Mouse (Mus musculus): ENCODE measurements around the gene Nisch. TPM values are rescaled to one million over a fixed set of nuclear protein-coding genes. Genes with fewer than 3 reads are reported as not detected.

Nisch gene
- polyA plus RNA-seq, 1 experiment from 2014 or later, result 346 TPM

DNA sequence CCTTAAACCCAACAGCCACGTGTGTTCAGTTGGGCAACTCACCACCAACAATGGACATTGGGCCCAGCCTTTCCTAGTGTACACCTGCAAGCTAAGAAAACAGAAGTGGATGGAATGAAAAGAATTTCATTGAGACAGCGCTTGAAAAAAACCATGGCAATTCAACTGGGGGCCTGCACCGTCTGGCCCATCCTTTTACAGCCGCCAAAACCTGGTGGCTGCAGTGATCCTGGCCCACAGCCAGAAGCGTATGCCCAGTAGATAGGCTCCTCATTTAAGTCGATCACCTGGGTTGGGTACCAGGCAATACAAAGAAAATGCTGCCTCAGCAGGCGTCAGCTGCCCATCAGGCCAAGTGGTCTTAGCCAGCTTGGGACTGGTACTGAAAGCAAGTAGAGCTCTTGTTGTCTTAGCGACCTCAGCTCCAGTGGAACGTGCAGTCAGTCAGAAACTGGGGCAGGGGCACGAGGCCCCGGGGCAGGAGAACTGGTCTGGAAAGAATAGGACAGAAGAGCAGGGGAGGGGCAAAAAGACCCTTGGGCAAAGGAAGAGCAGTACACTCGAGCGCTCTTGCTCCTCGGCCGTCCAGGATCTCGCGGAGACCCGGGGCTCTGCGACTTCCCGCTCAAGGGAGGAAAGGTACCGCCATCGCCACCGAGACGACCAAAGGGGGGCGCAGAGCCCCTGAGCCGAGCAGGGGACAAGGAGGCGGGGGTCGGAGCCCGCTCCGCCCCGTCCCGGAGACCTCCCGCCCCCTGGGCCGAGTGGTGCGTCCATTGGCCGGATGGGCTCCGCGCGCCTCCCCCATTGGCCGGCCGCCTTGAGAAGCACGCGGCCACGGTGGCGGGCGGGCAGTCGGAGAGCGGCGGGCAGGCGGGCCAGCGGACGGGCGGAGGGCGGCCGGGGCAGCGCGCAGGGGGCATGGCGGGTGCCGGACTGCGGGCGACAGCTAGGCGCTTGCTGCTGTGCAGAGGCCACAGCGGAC lies 86.2 kb downstream of the Nisch start, which contains the start of gene Nt5dc2:
Gene Nt5dc2, plus strand, starts transcription at position 818 of the 985 bp plus-strand sequence.
- Histone ChIP-seq H3K36me3 (ENCODE audit: control insufficient read depth, insufficient read depth, low read length) (peaks cover 4% of the 10 kb centered on the region), H3K4me1 (ENCODE audit: control insufficient read depth, insufficient read depth, low read length) (peaks cover 18% of the 10 kb centered on the region), H3K4me2 (ENCODE audit: low read depth, severe bottlenecking) (peak within 1 kb of the TSS; percentile 81), H3K4me3 (ENCODE audit: low read depth, low read length) (peak within 1 kb of the TSS; percentile 91), H3K9ac (ENCODE audit: low read length) (peak within 1 kb of the TSS; percentile 94), H3K27me3 (ENCODE audit: control insufficient read depth, insufficient read depth, low read length) (no peaks in the 10 kb centered on the region), H3K9me3 (ENCODE audit: control insufficient read depth, low read length) (no peaks in the 10 kb centered on the region), H3K27ac (replicated peaks; ENCODE audit: low read depth, low read length) (peak within 1 kb of the TSS; percentile 88)
- 6% methylated on average over 49 of the region's 63 CpGs for WGBS
- DNase-seq (ENCODE audit: low spot score) (peak; percentile 96), ATAC-seq (ENCODE audit: insufficient number of reproducible peaks, low FRiP score, low TSS enrichment, low read depth) (peak; percentile 86)

DNA sequence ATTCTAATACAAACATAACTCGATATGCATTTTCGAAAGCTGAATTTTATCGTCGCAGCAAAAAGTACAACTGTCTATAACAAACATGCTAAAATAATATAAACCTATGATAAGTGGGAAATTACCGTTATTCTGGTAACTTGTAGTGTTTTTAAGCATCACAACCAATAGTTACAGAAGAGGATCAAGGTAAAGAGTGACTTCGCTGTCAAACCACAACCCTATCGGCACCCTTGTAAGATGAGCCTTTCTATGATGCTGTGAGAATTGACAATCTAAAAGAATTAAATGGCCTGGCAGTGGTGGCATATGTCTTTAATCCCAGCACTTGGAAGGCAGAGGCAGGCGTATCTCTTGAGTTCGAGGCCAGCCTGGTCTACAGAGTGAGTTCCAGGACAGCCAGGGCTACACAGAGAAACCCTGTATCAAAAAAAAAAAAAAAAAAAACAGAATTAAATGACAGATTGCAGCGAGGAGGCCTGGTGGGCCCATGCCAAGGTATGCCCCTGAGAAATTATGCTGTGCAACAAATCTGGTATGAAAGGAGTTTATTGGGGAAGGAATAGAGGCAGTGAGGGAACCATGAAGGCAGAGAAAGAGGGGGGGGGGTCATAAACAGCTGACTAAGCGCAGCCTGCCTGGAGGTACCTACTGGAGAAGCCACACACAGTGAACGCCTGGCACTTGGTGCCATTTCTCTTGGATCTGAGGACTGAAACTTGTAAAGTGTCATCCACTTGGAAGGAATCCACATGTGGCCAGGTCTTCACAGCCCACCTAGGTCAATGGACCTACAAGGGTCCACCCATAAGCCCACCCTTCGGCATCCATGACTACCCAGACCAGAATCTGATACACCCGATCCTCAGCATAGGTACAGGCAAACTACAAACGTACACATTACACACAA lies 87.2 kb downstream of the Nisch start:
- peaks cover 23% of the 10 kb centered on the region for H3K4me1 ChIP-seq (ENCODE audit: control insufficient read depth, insufficient read depth, low read length)
- 69% methylated on average over 15 of the region's 15 CpGs for WGBS
- no peak overlapping the region for H3K9ac ChIP-seq (ENCODE audit: low read length)

DNA sequence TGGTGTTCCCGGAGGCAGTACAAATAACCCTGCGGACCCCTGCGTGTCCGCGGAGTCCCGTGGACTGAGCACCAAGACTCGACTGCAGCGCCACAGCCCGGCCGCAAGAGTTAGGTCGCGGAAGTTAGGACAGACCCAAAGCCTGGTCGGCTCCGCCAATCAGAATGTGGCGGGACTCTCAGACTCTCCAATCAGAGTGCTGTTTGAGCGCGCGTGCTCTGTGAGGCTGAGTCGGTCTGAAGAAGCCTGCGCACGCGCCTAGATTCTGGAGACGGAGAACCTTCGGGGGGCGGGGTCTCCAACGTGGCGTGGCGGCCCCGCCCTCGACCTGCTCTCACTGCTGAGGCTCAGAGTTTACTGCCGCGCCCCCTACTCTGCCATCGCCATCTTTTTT lies 87.9 kb downstream of the Nisch start, which contains the start of gene Smim4:
Gene Smim4, minus strand, starts transcription at position 131 of the 394 bp plus-strand sequence.
- DNase-seq (ENCODE audit: low spot score) (peak; percentile 99), ATAC-seq (ENCODE audit: insufficient number of reproducible peaks, low FRiP score, low TSS enrichment, low read depth) (peak; percentile 91)
- 0 out of 2 replicates have a peak within 1 kb of the TSS, but pooled peaks have one; percentile 88 for H3K27ac ChIP-seq (replicated peaks; ENCODE audit: low read depth, low read length)
- H3K9me3 ChIP-seq (ENCODE audit: control insufficient read depth, low read length), result no peaks in the 10 kb centered on the region
- peaks cover under 1% of the 10 kb centered on the region; the same call in 1 of the 2 replicates for H3K36me3 ChIP-seq (ENCODE audit: control insufficient read depth, insufficient read depth, low read length)
- H3K4me3 ChIP-seq (ENCODE audit: low read depth, low read length), result peak within 1 kb of the TSS; percentile 44
- peaks cover 23% of the 10 kb centered on the region for H3K4me1 ChIP-seq (ENCODE audit: control insufficient read depth, insufficient read depth, low read length)
- WGBS, result under 1% methylated on average over 33 of the region's 33 CpGs
- H3K9ac ChIP-seq (ENCODE audit: low read length), result peak within 1 kb of the TSS; percentile 53
- no peaks in the 10 kb centered on the region for H3K27me3 ChIP-seq (ENCODE audit: control insufficient read depth, insufficient read depth, low read length)
- peak within 1 kb of the TSS; percentile 92 for H3K4me2 ChIP-seq (ENCODE audit: low read depth, severe bottlenecking)

More for the DNA sequence above, 87.2 kb downstream of the Nisch start:
- no peaks in the 10 kb centered on the region for H3K27me3 ChIP-seq (ENCODE audit: control insufficient read depth, insufficient read depth, low read length)
- H3K36me3 ChIP-seq (ENCODE audit: control insufficient read depth, insufficient read depth, low read length), result 0 out of 2 replicates have a peak, but pooled peaks cover 2% of the 10 kb centered on the region
- no peak overlapping the region; the same call in 1 of the 2 replicates for H3K4me3 ChIP-seq (ENCODE audit: low read depth, low read length)
- H3K4me2 ChIP-seq (ENCODE audit: low read depth, severe bottlenecking), result peak overlapping the region; percentile 81
- H3K9me3 ChIP-seq (ENCODE audit: control insufficient read depth, low read length), result no peaks in the 10 kb centered on the region
- ATAC-seq (ENCODE audit: insufficient number of reproducible peaks, low FRiP score, low TSS enrichment, low read depth) (no peak), DNase-seq (ENCODE audit: low spot score) (peak; percentile 41)
- peak overlapping the region; percentile 88; the same call in 1 of the 2 replicates for H3K27ac ChIP-seq (replicated peaks; ENCODE audit: low read depth, low read length)

DNA sequence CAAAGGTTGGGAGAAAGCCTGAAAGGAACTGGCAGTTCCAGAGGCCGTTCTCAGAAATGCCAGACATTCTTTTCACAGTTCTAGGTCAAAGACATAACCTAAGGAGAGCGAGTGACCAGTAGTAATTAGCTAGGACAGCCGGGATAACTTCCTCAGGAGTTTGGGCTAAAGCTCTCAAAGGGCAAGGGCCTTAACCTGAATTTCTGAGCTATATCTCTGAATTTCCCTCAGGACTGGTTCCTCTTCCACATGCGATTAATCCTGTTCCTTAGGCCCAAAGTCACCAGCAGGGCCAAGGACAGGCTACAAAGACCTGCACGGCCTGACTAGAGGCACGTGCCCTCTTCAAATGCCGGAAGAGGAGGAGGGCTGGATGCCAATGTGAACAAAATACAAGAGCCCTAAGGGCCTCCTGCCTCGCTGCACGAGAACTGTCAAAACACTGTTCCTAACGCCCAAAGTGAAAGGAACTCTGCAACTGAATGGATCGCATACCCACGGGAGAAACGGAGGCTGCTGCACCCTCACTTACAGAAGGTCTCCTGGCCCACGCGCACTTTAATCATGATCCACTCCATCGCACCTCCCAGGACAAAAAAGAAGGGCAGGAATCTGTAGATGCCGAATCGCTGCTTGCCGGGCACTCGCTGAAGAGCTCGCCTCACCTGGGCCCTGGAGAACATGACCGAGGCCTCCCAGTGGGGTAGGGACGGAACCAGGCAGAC lies 88.5 kb downstream of the Nisch start:
- peak overlapping the region; percentile 44 for H3K4me3 ChIP-seq (ENCODE audit: low read depth, low read length)
- H3K9me3 ChIP-seq (ENCODE audit: control insufficient read depth, low read length), result no peaks in the 10 kb centered on the region
- 0 out of 2 replicates have a peak overlapping the region, but pooled peaks have one; percentile 45 for H3K27ac ChIP-seq (replicated peaks; ENCODE audit: low read depth, low read length)
- DNase-seq (ENCODE audit: low spot score), result peak; percentile 61
- ATAC-seq (ENCODE audit: insufficient number of reproducible peaks, low FRiP score, low TSS enrichment, low read depth), result no peak
- H3K36me3 ChIP-seq (ENCODE audit: control insufficient read depth, insufficient read depth, low read length), result no peaks in the 10 kb centered on the region; the same call in 1 of the 2 replicates
- peaks cover 23% of the 10 kb centered on the region for H3K4me1 ChIP-seq (ENCODE audit: control insufficient read depth, insufficient read depth, low read length)
- H3K9ac ChIP-seq (ENCODE audit: low read length), result peak overlapping the region; percentile 53
- peak overlapping the region; percentile 92 for H3K4me2 ChIP-seq (ENCODE audit: low read depth, severe bottlenecking)
- whole genome bisulfite sequencing, result 1% methylated on average over 23 of the region's 23 CpGs
- no peaks in the 10 kb centered on the region for H3K27me3 ChIP-seq (ENCODE audit: control insufficient read depth, insufficient read depth, low read length)

DNA sequence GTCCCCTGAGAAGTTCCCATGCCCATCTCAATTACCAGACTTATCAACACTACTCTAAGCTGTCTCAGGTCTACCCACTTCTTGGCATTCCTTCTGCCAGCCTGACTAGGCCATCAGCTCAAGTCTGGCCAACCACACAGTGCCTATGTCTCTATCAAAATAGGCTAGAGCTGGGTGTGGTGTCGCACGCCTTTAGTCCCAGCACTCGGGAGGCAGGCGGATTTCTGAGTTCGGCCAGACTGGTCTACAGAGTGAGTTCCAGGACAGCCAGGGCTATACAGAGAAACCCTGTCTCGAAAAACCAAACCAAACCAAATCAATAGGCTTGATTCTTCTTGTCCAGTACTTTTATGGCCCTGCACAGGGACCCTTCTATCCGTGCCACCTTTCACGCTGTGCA lies 89.9 kb downstream of the Nisch start:
- Histone ChIP-seq H3K4me1 (ENCODE audit: control insufficient read depth, insufficient read depth, low read length) (peaks cover 15% of the 10 kb centered on the region), H3K9ac (ENCODE audit: low read length) (no peak overlapping the region), H3K4me3 (ENCODE audit: low read depth, low read length) (no peak overlapping the region), H3K4me2 (ENCODE audit: low read depth, severe bottlenecking) (no peak overlapping the region), H3K27me3 (ENCODE audit: control insufficient read depth, insufficient read depth, low read length) (no peaks in the 10 kb centered on the region), H3K36me3 (ENCODE audit: control insufficient read depth, insufficient read depth, low read length) (no peaks in the 10 kb centered on the region; the same call in 1 of the 2 replicates), H3K9me3 (ENCODE audit: control insufficient read depth, low read length) (no peaks in the 10 kb centered on the region), H3K27ac (replicated peaks; ENCODE audit: low read depth, low read length) (no peak overlapping the region)
- WGBS, result 92% methylated on average over 8 of the region's 8 CpGs
- DNase-seq (ENCODE audit: low spot score) (no peak), ATAC-seq (ENCODE audit: insufficient number of reproducible peaks, low FRiP score, low TSS enrichment, low read depth) (no peak)

DNA sequence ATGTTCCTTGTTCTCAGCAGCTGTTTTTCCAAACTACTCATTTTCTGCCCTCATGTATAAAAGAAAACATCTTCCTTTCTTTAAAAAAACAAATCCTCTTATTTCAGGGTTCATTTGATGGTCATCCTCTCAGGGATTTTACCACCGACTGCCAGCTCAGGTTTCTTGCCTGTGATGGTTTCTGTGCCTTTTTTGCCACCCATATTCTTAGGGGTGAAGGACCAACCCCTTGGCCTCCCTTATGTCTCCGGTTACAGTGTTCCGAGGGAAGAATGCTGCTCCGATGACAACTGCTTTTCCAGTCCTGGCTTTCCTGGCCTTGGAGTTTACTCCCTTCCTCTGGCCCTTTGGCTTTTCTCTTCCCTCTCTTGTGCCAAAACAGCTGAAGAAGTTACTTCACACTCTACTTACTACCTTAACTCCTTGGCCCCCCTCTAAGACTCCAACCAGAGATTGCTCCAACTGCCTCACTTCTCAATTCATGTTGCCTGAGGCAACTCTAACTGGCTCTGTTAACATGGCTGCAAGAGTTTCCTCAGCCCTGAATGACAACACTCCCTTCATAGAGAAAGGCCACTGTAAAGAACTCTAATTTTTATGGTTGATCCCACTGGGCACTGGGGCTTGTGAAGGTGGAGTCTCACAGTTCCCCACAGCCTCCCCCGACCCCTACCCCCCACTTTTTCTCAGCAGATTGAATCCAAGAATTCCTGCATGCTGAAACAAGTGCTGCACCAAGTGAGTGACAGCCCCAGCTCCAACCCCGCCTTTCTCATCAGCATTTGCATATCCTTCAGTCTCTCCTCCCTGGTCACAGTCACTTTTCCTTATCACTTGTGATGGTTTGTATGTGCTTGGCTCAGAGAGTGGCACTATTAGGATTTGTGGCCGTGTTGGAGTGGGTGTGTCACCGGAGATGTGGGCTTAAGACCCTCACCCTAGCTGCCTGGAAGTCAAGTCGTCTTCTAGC lies 91.4 kb downstream of the Nisch start:
- H3K4me3 ChIP-seq (ENCODE audit: low read depth, low read length), result no peak overlapping the region
- DNase-seq (ENCODE audit: low spot score), result no peak

More for the DNA sequence above, 91.4 kb downstream of the Nisch start:
- Histone ChIP-seq H3K4me1 (ENCODE audit: control insufficient read depth, insufficient read depth, low read length) (peaks cover 13% of the 10 kb centered on the region), H3K9ac (ENCODE audit: low read length) (peak overlapping the region; percentile 34), H3K9me3 (ENCODE audit: control insufficient read depth, low read length) (no peaks in the 10 kb centered on the region), H3K36me3 (ENCODE audit: control insufficient read depth, insufficient read depth, low read length) (no peaks in the 10 kb centered on the region; the same call in 1 of the 2 replicates), H3K27ac (replicated peaks; ENCODE audit: low read depth, low read length) (peak overlapping the region; percentile 47; the same call in 1 of the 2 replicates), H3K4me2 (ENCODE audit: low read depth, severe bottlenecking) (peak overlapping the region; percentile 5; the same call in 1 of the 2 replicates), H3K27me3 (ENCODE audit: control insufficient read depth, insufficient read depth, low read length) (no peaks in the 10 kb centered on the region)
- 56% methylated on average over 9 of the region's 9 CpGs for WGBS
- ATAC-seq (ENCODE audit: insufficient number of reproducible peaks, low FRiP score, low TSS enrichment, low read depth), result no peak
